Comparison of ENCODE assay signal across 17 mouse cellular contexts in genomic region chr2:83713946-83714345, GRCm38 (mm10). TPM values are rescaled to one million over a fixed set of nuclear protein-coding genes. Genes with fewer than 3 reads are reported as not detected.
DNase-seq lines count a peak whose midpoint lies in the region; ATAC-seq and TF ChIP-seq lines count a peak whose summit lies in the region.
"Had no signal": no experiment of that assay in that cellular context is flagged by ENCODE, and none has a peak within 500 bp of the region (broad histone marks: within the 10 kb centered on the region; RNA-seq: fewer than 3 reads in every experiment).

No protein-coding gene starts in this region.

- H3K27me3 ChIP-seq in kidney, embryonic 16.5 days (ENCODE audit: insufficient read depth, low read length) = no peaks in the 10 kb centered on the region
- no peaks in the 10 kb centered on the region for H3K27me3 ChIP-seq in limb, embryonic 10.5 days (ENCODE audit: low read depth, poor library complexity, severe bottlenecking)
- H3K27me3 ChIP-seq: forebrain, embryonic 15.5 days; hindbrain, embryonic 12.5 days; neural tube, embryonic 12.5 days had no signal

- 75% methylated on average over 5 of the region's 5 CpGs for WGBS in kidney, embryonic 16.5 days
- WGBS in limb, embryonic 10.5 days = 78% methylated on average over 5 of the region's 5 CpGs

- no peak overlapping the region for H3K9ac ChIP-seq in kidney, embryonic 16.5 days (replicated peaks; ENCODE audit: low read length)
- H3K9ac ChIP-seq in ES-E14 (ENCODE audit: insufficient read depth, low read depth, low read length, poor library complexity, severe bottlenecking) = no peak overlapping the region
- H3K9ac ChIP-seq: forebrain, embryonic 15.5 days; hindbrain, embryonic 12.5 days; liver, postnatal 0 days; neural tube, embryonic 12.5 days had no signal

- no peak for DNase-seq in kidney, postnatal 4 days
- DNase-seq in ES-E14 (ENCODE audit: low read depth, low spot score) (no peak), NIH3T3 (ENCODE audit: low read depth) (peak; percentile 25)
- no peak for DNase-seq in limb, embryonic 10.5 days (ENCODE audit: low spot score)
- no peak for DNase-seq in natural killer cell, adult 2 months (ENCODE audit: low spot score in 2 of 2)
- no peak for DNase-seq in ovary, postnatal 36 days (ENCODE audit: low spot score)
- no peak for DNase-seq in left cerebral cortex, adult 8-10 months (ENCODE audit: low spot score in 2 of 2)
- DNase-seq: cerebellum, adult 11-12 months; liver, postnatal 0 days; right cerebral cortex, adult 18-20 months; thymus, adult 18-20 months; thymus, postnatal 4 days had no signal

- no peak overlapping the region for H3K4me3 ChIP-seq in kidney, embryonic 16.5 days (ENCODE audit: low read length)
- no peak overlapping the region for H3K4me3 ChIP-seq in ES-E14 (ENCODE audit: insufficient read depth in 1 of 2, low read depth in 1 of 2, low read length in 2 of 2, poor library complexity in 1 of 2, severe bottlenecking in 1 of 2)
- no peak overlapping the region for H3K4me3 ChIP-seq in limb, embryonic 10.5 days
- H3K4me3 ChIP-seq: forebrain, embryonic 15.5 days; hindbrain, embryonic 12.5 days; left cerebral cortex, adult 2 months; neural tube, embryonic 12.5 days had no signal

- H3K27ac ChIP-seq in kidney, embryonic 16.5 days (ENCODE audit: low read length) = peak overlapping the region; percentile 74; the same call in 1 of the 2 replicates
- H3K27ac ChIP-seq in ES-E14 (ENCODE audit: insufficient read depth, low read depth, low read length, poor library complexity, severe bottlenecking) = no peak overlapping the region
- peak overlapping the region; percentile 72 for H3K27ac ChIP-seq in limb, embryonic 10.5 days
- H3K27ac ChIP-seq: forebrain, embryonic 15.5 days; hindbrain, embryonic 12.5 days; left cerebral cortex, adult 2 months; neural tube, embryonic 12.5 days had no signal

- H3K4me1 ChIP-seq in kidney, embryonic 16.5 days (ENCODE audit: insufficient read depth, low read length) = peaks cover 35% of the 10 kb centered on the region
- H3K4me1 ChIP-seq in ES-E14 (ENCODE audit: control insufficient read depth in 2 of 2, insufficient read depth in 2 of 2, low read length in 2 of 2, poor library complexity in 1 of 2) = peaks cover 7 to 20% of the 10 kb centered on the region in 2 experiments
- peaks cover 45% of the 10 kb centered on the region for H3K4me1 ChIP-seq in limb, embryonic 10.5 days
- H3K4me1 ChIP-seq: forebrain, embryonic 15.5 days; hindbrain, embryonic 12.5 days had no signal

- no peaks in the 10 kb centered on the region for H3K36me3 ChIP-seq in kidney, embryonic 16.5 days (ENCODE audit: insufficient read depth, low read length)
- H3K36me3 ChIP-seq in ES-E14 (ENCODE audit: control insufficient read depth, insufficient read depth, low read length, poor library complexity, severe bottlenecking) = no peaks in the 10 kb centered on the region
- no peaks in the 10 kb centered on the region for H3K36me3 ChIP-seq in limb, embryonic 10.5 days
- H3K36me3 ChIP-seq: forebrain, embryonic 15.5 days; hindbrain, embryonic 12.5 days; neural tube, embryonic 12.5 days had no signal

- ATAC-seq in kidney, embryonic 16.5 days (ENCODE audit: low FRiP score, low TSS enrichment) = no peak
- ATAC-seq: forebrain, embryonic 15.5 days; liver, postnatal 0 days had no signal

- H3K4me2 ChIP-seq in kidney, embryonic 16.5 days (replicated peaks; ENCODE audit: low read depth, low read length) = peak overlapping the region; percentile 33
- H3K4me2 ChIP-seq: forebrain, embryonic 15.5 days; hindbrain, embryonic 12.5 days; neural tube, embryonic 12.5 days had no signal

- no peaks in the 10 kb centered on the region for H3K9me3 ChIP-seq in kidney, embryonic 16.5 days (ENCODE audit: low read length)
- H3K9me3 ChIP-seq in ES-E14 (ENCODE audit: control insufficient read depth, insufficient read depth, low read depth, low read length) = no peaks in the 10 kb centered on the region
- H3K9me3 ChIP-seq in limb, embryonic 10.5 days (replicated peaks) = no peaks in the 10 kb centered on the region
- H3K9me3 ChIP-seq: forebrain, embryonic 15.5 days; hindbrain, embryonic 12.5 days; neural tube, embryonic 12.5 days had no signal

- in situ Hi-C loops in ES-E14 (cut with MboI; ENCODE audit: low sequenced_read_pairs in 2 of 2, unreplicated experiment in 2 of 2) = no loop called here

TF ChIP-seq in ES-E14, 5 proteins besides CTCF, POLR2A, EP300 and RAD21:
- TF ChIP-seq MAFK (IDR thresholded peaks at IDR 0.05; ENCODE audit: insufficient read depth, low read depth, low read length) (no peak), HCFC1 (IDR thresholded peaks at IDR 0.05; ENCODE audit: borderline replicate concordance, insufficient read depth, low read length) (no peak), ZC3H11A (IDR thresholded peaks at IDR 0.05; ENCODE audit: borderline replicate concordance, low read depth, low read length) (no peak), CHD2 (IDR thresholded peaks at IDR 0.05; ENCODE audit: low read depth, low read length) (no peak), ZNF384 (IDR thresholded peaks at IDR 0.05; ENCODE audit: low read depth, low read length) (peak; percentile 64; the same call in 1 of the 2 replicates)

RNA-seq across cellular contexts. Expression of gene Itgav, which starts 10.3 kb away (rescaled TPM):
- polyA plus RNA-seq in kidney, embryonic 16.5 days (2015; fragmentation: Nextera tagmentation; extraction: Ambion mirVana) = 77.1 and 88.9 TPM in 2 replicates
- 72.4 and 92.6 TPM in 2 replicates for total RNA-seq in ES-E14 (2012; rRNA removed)
- 53.0 and 56.0 TPM in 2 replicates for polyA plus RNA-seq in limb, embryonic 10.5 days (2016; fragmentation: Nextera tagmentation; extraction: Ambion mirVana)
- total RNA-seq in left cerebral cortex, adult 8-10 months (2022) = 100 to 1,000 TPM; 121 to 130 (median 126) TPM
